Mouse (Mus musculus): ENCODE data around the gene Nup93. TPM values are rescaled to one million over a fixed set of nuclear protein-coding genes. Genes with fewer than 3 reads are reported as not detected.

Nup93 gene
- total and polyA plus RNA-seq, 2 experiments from 2014 or later, result 36.7 to 43.7 TPM

GRCm38 (mm10) chr8:94343778-94344320, 129.5 kb downstream of the Nup93 start:
- WGBS, result 90% methylated on average over 11 of the region's 11 CpGs
- no peaks in the 10 kb centered on the region for H3K9me3 ChIP-seq (ENCODE audit: low read length)
- H3K9ac ChIP-seq, result no peak overlapping the region
- TF ChIP-seq CTCF (IDR thresholded peaks at IDR 0.05; ENCODE audit: low read depth), result no peak
- no peak overlapping the region for H3K4me3 ChIP-seq (ENCODE audit: low read depth, low read length)
- DNase-seq (no peak), ATAC-seq (no peak)
- no peaks in the 10 kb centered on the region for H3K27me3 ChIP-seq (ENCODE audit: insufficient read depth, low read length)
- H3K36me3 ChIP-seq (ENCODE audit: insufficient read depth), result no peaks in the 10 kb centered on the region
- no peaks in the 10 kb centered on the region for H3K4me1 ChIP-seq (ENCODE audit: insufficient read depth)
- H3K4me2 ChIP-seq (ENCODE audit: low read depth), result no peak overlapping the region
- H3K27ac ChIP-seq (ENCODE audit: low read depth, low read length), result no peak overlapping the region

- no peaks in the 10 kb centered on the region for H3K4me1 ChIP-seq (ENCODE audit: insufficient read depth)
- 89% methylated on average over 4 of the region's 4 CpGs for WGBS
- no peak for ATAC-seq
These were observed 131.3 kb downstream of the Nup93 start for GRCm38 (mm10) chr8:94345657-94346056.

GRCm38 (mm10) chr8:94346264-94346663, 131.9 kb downstream of the Nup93 start:
- no peak overlapping the region for H3K9ac ChIP-seq
- no peaks in the 10 kb centered on the region for H3K9me3 ChIP-seq (ENCODE audit: low read length)
- no peak overlapping the region for H3K4me2 ChIP-seq (ENCODE audit: low read depth)
- no peaks in the 10 kb centered on the region for H3K27me3 ChIP-seq (ENCODE audit: insufficient read depth, low read length)
- TF ChIP-seq CTCF (IDR thresholded peaks at IDR 0.05; ENCODE audit: low read depth), result no peak
- no peak overlapping the region for H3K27ac ChIP-seq (ENCODE audit: low read depth, low read length)
- no peak overlapping the region for H3K4me3 ChIP-seq (ENCODE audit: low read depth, low read length)
- ATAC-seq (no peak), DNase-seq (no peak)
- WGBS, result 90% methylated on average over 13 of the region's 13 CpGs
- no peaks in the 10 kb centered on the region for H3K36me3 ChIP-seq (ENCODE audit: insufficient read depth)
- no peaks in the 10 kb centered on the region for H3K4me1 ChIP-seq (ENCODE audit: insufficient read depth)

More at GRCm38 (mm10) chr8:94345657-94346056, 131.3 kb downstream of the Nup93 start:
- Histone ChIP-seq H3K27me3 (ENCODE audit: insufficient read depth, low read length) (no peaks in the 10 kb centered on the region), H3K36me3 (ENCODE audit: insufficient read depth) (no peaks in the 10 kb centered on the region), H3K9me3 (ENCODE audit: low read length) (no peaks in the 10 kb centered on the region), H3K4me2 (ENCODE audit: low read depth) (no peak overlapping the region), H3K4me3 (ENCODE audit: low read depth, low read length) (no peak overlapping the region), H3K27ac (ENCODE audit: low read depth, low read length) (no peak overlapping the region), H3K9ac (no peak overlapping the region)
- no peak for TF ChIP-seq CTCF (IDR thresholded peaks at IDR 0.05; ENCODE audit: low read depth)
- DNase-seq, result no peak

- Histone ChIP-seq H3K27ac (ENCODE audit: low read depth, low read length) (no peak overlapping the region), H3K4me3 (ENCODE audit: low read depth, low read length) (no peak overlapping the region), H3K9ac (no peak overlapping the region), H3K4me2 (ENCODE audit: low read depth) (no peak overlapping the region), H3K9me3 (ENCODE audit: low read length) (no peaks in the 10 kb centered on the region), H3K4me1 (ENCODE audit: insufficient read depth) (no peaks in the 10 kb centered on the region), H3K36me3 (ENCODE audit: insufficient read depth) (no peaks in the 10 kb centered on the region), H3K27me3 (ENCODE audit: insufficient read depth, low read length) (no peaks in the 10 kb centered on the region)
- no peak for ATAC-seq
- TF ChIP-seq CTCF (IDR thresholded peaks at IDR 0.05; ENCODE audit: low read depth), result no peak
- no peak for DNase-seq
- 76% methylated on average over 9 of the region's 9 CpGs for WGBS
These were observed 134.1 kb downstream of the Nup93 start for GRCm38 (mm10) chr8:94348425-94348824.

GRCm38 (mm10) chr8:94354069-94354531, 139.7 kb downstream of the Nup93 start:
- Histone ChIP-seq H3K36me3 (ENCODE audit: insufficient read depth) (no peaks in the 10 kb centered on the region), H3K4me1 (ENCODE audit: insufficient read depth) (no peaks in the 10 kb centered on the region), H3K4me2 (ENCODE audit: low read depth) (no peak overlapping the region), H3K9ac (no peak overlapping the region), H3K9me3 (ENCODE audit: low read length) (no peaks in the 10 kb centered on the region), H3K27ac (ENCODE audit: low read depth, low read length) (no peak overlapping the region), H3K4me3 (ENCODE audit: low read depth, low read length) (no peak overlapping the region), H3K27me3 (ENCODE audit: insufficient read depth, low read length) (no peaks in the 10 kb centered on the region)
- 86% methylated on average over 7 of the region's 7 CpGs for WGBS
- ATAC-seq, result no peak
- no peak for DNase-seq
- TF ChIP-seq CTCF (IDR thresholded peaks at IDR 0.05; ENCODE audit: low read depth), result no peak

- no peaks in the 10 kb centered on the region for H3K36me3 ChIP-seq (ENCODE audit: insufficient read depth)
- no peak for TF ChIP-seq CTCF (IDR thresholded peaks at IDR 0.05; ENCODE audit: low read depth)
- no peak overlapping the region for H3K4me2 ChIP-seq (ENCODE audit: low read depth)
- H3K27me3 ChIP-seq (ENCODE audit: insufficient read depth, low read length), result no peaks in the 10 kb centered on the region
- H3K4me3 ChIP-seq (ENCODE audit: low read depth, low read length), result no peak overlapping the region
- no peaks in the 10 kb centered on the region for H3K9me3 ChIP-seq (ENCODE audit: low read length)
- H3K27ac ChIP-seq (ENCODE audit: low read depth, low read length), result no peak overlapping the region
- DNase-seq (no peak), ATAC-seq (no peak)
- 85% methylated on average over 4 of the region's 4 CpGs for WGBS
- H3K9ac ChIP-seq, result no peak overlapping the region
- no peaks in the 10 kb centered on the region for H3K4me1 ChIP-seq (ENCODE audit: insufficient read depth)
These were observed 140.2 kb downstream of the Nup93 start for GRCm38 (mm10) chr8:94354571-94354970.

GRCm38 (mm10) chr8:94357220-94357619, 142.9 kb downstream of the Nup93 start:
- Histone ChIP-seq H3K36me3 (ENCODE audit: insufficient read depth) (no peaks in the 10 kb centered on the region), H3K4me3 (ENCODE audit: low read depth, low read length) (no peak overlapping the region), H3K9me3 (ENCODE audit: low read length) (no peaks in the 10 kb centered on the region), H3K9ac (no peak overlapping the region), H3K27ac (ENCODE audit: low read depth, low read length) (no peak overlapping the region), H3K4me1 (ENCODE audit: insufficient read depth) (no peaks in the 10 kb centered on the region), H3K4me2 (ENCODE audit: low read depth) (no peak overlapping the region), H3K27me3 (ENCODE audit: insufficient read depth, low read length) (no peaks in the 10 kb centered on the region)
- no peak for TF ChIP-seq CTCF (IDR thresholded peaks at IDR 0.05; ENCODE audit: low read depth)
- no peak for DNase-seq
- 89% methylated on average over 6 of the region's 6 CpGs for WGBS
- ATAC-seq, result no peak

All from forebrain, postnatal 0 days (tissue).